Mouse (Mus musculus): ENCODE measurements at regions not wholly inside any gene's neighbourhood (a gene's known extent, or its start where the extent isn't known, plus 50 kb on each side); places are given as distances from the start of the nearest gene placed in this dataset.
A peak's percentile ranks its signal among the peaks of the same experiment; 100 is the strongest.

GRCm38 (mm10) chr14:61665815-61666214 lies 58.6 kb downstream of the Kcnrg start:
- Histone ChIP-seq H3K36me3 (ENCODE audit: control insufficient read depth, insufficient read depth, low read length) (no peaks in the 10 kb centered on the region), H3K4me1 (ENCODE audit: control insufficient read depth, insufficient read depth, low read length) (no peaks in the 10 kb centered on the region), H3K4me3 (ENCODE audit: low read depth, low read length) (no peak overlapping the region), H3K27me3 (ENCODE audit: control insufficient read depth, insufficient read depth, low read length) (no peaks in the 10 kb centered on the region), H3K9me3 (ENCODE audit: control insufficient read depth, low read depth, low read length) (no peaks in the 10 kb centered on the region), H3K4me2 (replicated peaks; ENCODE audit: low read depth, low read length) (no peak overlapping the region), H3K9ac (replicated peaks; ENCODE audit: low read depth, low read length) (no peak overlapping the region), H3K27ac (ENCODE audit: low read length) (no peak overlapping the region)
- ATAC-seq (ENCODE audit: insufficient number of reproducible peaks, insufficient read depth, low FRiP score, low read depth), result no peak
- 90% methylated on average over 3 of the region's 3 CpGs for WGBS

DNA sequence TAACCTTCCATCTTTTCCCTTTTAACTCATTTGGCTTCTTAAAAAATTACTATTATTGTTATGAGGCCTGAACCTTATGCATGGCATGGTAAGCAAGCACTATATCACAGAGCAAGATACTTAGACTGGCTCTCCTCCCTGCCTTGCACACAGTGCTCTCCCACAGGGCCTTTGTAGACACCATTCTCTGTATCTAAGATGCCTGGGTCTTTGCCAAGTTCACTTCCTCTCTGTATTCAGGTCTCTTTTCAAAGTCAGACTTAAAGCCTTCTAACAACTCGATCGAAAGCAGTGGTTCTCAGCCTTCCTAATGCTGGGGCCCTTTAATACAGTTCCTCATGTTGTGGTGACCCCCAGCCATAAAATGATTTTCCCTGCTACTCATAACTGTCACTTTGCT lies 65.9 kb downstream of the Kcnrg start:
- Histone ChIP-seq H3K4me3 (ENCODE audit: low read depth, low read length) (no peak overlapping the region), H3K36me3 (ENCODE audit: control insufficient read depth, insufficient read depth, low read length) (no peaks in the 10 kb centered on the region), H3K9ac (replicated peaks; ENCODE audit: low read depth, low read length) (no peak overlapping the region), H3K9me3 (ENCODE audit: control insufficient read depth, low read depth, low read length) (no peaks in the 10 kb centered on the region), H3K27ac (ENCODE audit: low read length) (no peak overlapping the region), H3K4me2 (replicated peaks; ENCODE audit: low read depth, low read length) (no peak overlapping the region), H3K27me3 (ENCODE audit: control insufficient read depth, insufficient read depth, low read length) (no peaks in the 10 kb centered on the region), H3K4me1 (ENCODE audit: control insufficient read depth, insufficient read depth, low read length) (no peaks in the 10 kb centered on the region)
- ATAC-seq (ENCODE audit: insufficient number of reproducible peaks, insufficient read depth, low FRiP score, low read depth), result no peak
- 50% methylated on average over 2 of the region's 2 CpGs for WGBS

GRCm38 (mm10) chr14:61678107-61678506 lies 70.8 kb downstream of the Kcnrg start:
- 93% methylated on average over 1 of the region's 1 CpGs for WGBS
- Histone ChIP-seq H3K4me3 (ENCODE audit: low read depth, low read length) (no peak overlapping the region), H3K27ac (ENCODE audit: low read length) (no peak overlapping the region), H3K4me1 (ENCODE audit: control insufficient read depth, insufficient read depth, low read length) (peaks cover 5% of the 10 kb centered on the region), H3K9me3 (ENCODE audit: control insufficient read depth, low read depth, low read length) (no peaks in the 10 kb centered on the region), H3K27me3 (ENCODE audit: control insufficient read depth, insufficient read depth, low read length) (no peaks in the 10 kb centered on the region), H3K9ac (replicated peaks; ENCODE audit: low read depth, low read length) (no peak overlapping the region), H3K4me2 (replicated peaks; ENCODE audit: low read depth, low read length) (no peak overlapping the region), H3K36me3 (ENCODE audit: control insufficient read depth, insufficient read depth, low read length) (no peaks in the 10 kb centered on the region)
- no peak for ATAC-seq (ENCODE audit: insufficient number of reproducible peaks, insufficient read depth, low FRiP score, low read depth)

GRCm38 (mm10) chr14:61680818-61681707 lies 73.8 kb downstream of the Kcnrg start:
- peak overlapping the region; percentile 92 for H3K4me2 ChIP-seq (replicated peaks; ENCODE audit: low read depth, low read length)
- peak overlapping the region; percentile 65 for H3K9ac ChIP-seq (replicated peaks; ENCODE audit: low read depth, low read length)
- H3K27ac ChIP-seq (ENCODE audit: low read length), result peak overlapping the region; percentile 96
- no peaks in the 10 kb centered on the region for H3K36me3 ChIP-seq (ENCODE audit: control insufficient read depth, insufficient read depth, low read length)
- peak; percentile 86 for ATAC-seq (ENCODE audit: insufficient number of reproducible peaks, insufficient read depth, low FRiP score, low read depth)
- peaks cover 10% of the 10 kb centered on the region for H3K27me3 ChIP-seq (ENCODE audit: control insufficient read depth, insufficient read depth, low read length)
- H3K4me3 ChIP-seq (ENCODE audit: low read depth, low read length), result peak overlapping the region; percentile 78
- under 1% methylated on average over 50 of the region's 50 CpGs for WGBS
- H3K4me1 ChIP-seq (ENCODE audit: control insufficient read depth, insufficient read depth, low read length), result peaks cover 6% of the 10 kb centered on the region
- no peaks in the 10 kb centered on the region for H3K9me3 ChIP-seq (ENCODE audit: control insufficient read depth, low read depth, low read length)

DNA sequence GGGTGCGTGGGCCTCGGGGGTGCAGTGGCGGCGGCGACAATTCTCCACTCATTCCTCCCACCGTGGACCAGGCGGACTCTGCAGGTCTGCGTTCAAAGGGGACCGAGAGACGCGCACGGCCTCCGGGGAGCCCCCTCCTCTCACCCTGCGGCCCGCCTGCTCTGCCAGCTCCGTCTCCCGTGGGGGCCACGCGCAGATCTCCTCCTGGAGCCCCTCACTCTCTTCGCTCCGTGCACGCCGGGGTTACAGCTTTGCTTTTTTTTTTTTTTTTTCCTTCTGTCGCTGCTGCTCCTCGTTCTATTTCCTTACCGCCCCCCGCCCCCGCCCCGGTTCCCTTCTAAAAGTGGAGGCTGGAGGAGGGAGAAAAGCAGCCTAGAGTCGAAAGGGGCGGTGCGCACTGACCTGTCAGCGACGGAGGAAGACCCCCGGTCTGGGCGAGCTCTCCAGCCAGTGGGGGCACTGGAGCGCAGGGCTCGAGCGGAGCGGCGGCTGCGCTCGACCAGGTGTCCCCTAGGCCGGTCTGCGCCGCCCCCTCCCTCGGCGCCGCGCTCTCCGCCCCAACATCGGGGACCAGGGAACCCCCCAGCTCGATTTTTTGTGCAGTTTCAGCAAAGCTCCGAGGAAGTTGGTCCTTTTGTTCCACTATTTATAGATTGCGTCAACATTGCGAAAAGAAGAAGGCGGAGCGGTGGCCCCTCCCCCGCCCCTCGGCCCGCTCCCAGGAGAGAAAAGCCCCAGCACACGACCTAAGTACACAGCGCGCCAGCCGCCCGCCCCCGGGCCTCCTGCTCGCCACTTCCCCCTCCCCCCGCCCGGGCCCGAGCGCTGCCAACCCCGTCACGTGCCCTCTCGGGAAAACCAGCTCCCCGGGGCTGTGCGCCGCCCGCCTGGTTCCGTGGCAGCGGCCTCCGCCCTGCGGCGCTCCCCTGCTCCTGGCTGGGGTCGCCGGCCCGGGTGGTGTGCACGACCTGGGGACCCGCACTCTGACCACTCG lies 74.7 kb downstream of the Kcnrg start:
- Histone ChIP-seq H3K27ac (ENCODE audit: low read length) (peak overlapping the region; percentile 96), H3K4me2 (replicated peaks; ENCODE audit: low read depth, low read length) (peak overlapping the region; percentile 92), H3K9me3 (ENCODE audit: control insufficient read depth, low read depth, low read length) (no peaks in the 10 kb centered on the region), H3K9ac (replicated peaks; ENCODE audit: low read depth, low read length) (peak overlapping the region; percentile 65), H3K4me1 (ENCODE audit: control insufficient read depth, insufficient read depth, low read length) (peaks cover 6% of the 10 kb centered on the region), H3K27me3 (ENCODE audit: control insufficient read depth, insufficient read depth, low read length) (peaks cover 10% of the 10 kb centered on the region), H3K4me3 (ENCODE audit: low read depth, low read length) (peak overlapping the region; percentile 78), H3K36me3 (ENCODE audit: control insufficient read depth, insufficient read depth, low read length) (no peaks in the 10 kb centered on the region)
- ATAC-seq (ENCODE audit: insufficient number of reproducible peaks, insufficient read depth, low FRiP score, low read depth), result peak; percentile 79
- under 1% methylated on average over 84 of the region's 90 CpGs for WGBS

DNA sequence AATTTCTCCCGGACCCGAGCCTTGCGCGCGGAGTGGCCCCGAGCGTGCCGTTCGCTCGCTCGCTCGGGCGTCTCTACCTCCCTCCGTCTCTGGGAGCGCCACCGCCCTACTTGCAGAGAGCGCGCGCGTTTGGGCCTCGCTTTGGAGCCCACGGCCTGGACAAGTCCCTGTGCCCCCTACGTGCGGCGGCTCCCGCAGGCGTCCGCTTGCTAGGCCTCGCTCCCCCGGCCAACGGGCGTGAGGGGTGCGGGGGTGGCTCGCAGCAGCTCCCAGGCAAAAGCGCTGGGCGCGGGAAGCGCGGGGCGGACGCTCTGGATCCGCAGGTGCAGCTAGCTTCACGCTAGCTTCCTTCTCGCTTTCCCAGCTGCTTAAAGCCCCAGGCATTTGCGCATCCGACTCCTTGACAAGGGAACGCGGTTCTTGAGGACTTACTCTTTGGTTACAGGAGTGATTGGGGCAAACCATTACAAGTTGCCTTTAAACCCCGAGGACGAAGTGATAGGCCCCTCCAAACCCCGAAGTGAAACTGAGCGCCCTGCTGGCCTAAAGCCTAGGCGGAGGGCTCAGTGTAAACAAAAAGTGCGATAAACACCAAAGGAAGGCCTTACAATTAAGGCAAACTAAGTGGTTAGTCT lies 75.6 kb downstream of the Kcnrg start:
- Histone ChIP-seq H3K4me1 (ENCODE audit: control insufficient read depth, insufficient read depth, low read length) (peaks cover 6% of the 10 kb centered on the region), H3K27ac (ENCODE audit: low read length) (peak overlapping the region; percentile 96), H3K27me3 (ENCODE audit: control insufficient read depth, insufficient read depth, low read length) (peaks cover 10% of the 10 kb centered on the region), H3K36me3 (ENCODE audit: control insufficient read depth, insufficient read depth, low read length) (no peaks in the 10 kb centered on the region), H3K9me3 (ENCODE audit: control insufficient read depth, low read depth, low read length) (no peaks in the 10 kb centered on the region), H3K4me2 (replicated peaks; ENCODE audit: low read depth, low read length) (peak overlapping the region; percentile 92), H3K9ac (replicated peaks; ENCODE audit: low read depth, low read length) (peak overlapping the region; percentile 65), H3K4me3 (ENCODE audit: low read depth, low read length) (peak overlapping the region; percentile 78)
- 1% methylated on average over 51 of the region's 54 CpGs for WGBS
- ATAC-seq (ENCODE audit: insufficient number of reproducible peaks, insufficient read depth, low FRiP score, low read depth), result peak; percentile 58; the same call in 1 of the 2 replicates

DNA sequence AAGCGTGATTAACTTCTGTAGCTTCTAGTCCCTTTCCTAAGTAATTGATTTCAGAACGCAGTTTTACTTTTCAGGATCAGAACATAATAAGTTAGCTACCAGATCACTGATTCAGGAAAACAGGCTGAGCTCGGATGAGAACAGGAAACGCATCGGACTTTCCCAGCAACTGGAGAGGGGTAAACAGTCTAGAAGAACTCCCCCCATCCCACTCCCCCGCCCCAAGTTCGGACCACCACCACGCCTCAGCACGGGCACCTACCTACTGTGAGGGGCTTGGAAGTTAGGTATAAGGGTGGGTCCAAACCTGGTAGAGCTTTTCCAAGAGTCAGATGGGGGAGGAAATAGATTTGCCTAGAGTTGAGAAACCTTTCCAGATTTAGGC lies 76.1 kb downstream of the Kcnrg start:
- Histone ChIP-seq H3K9ac (replicated peaks; ENCODE audit: low read depth, low read length) (peak overlapping the region; percentile 65), H3K36me3 (ENCODE audit: control insufficient read depth, insufficient read depth, low read length) (no peaks in the 10 kb centered on the region), H3K27me3 (ENCODE audit: control insufficient read depth, insufficient read depth, low read length) (peaks cover 10% of the 10 kb centered on the region), H3K9me3 (ENCODE audit: control insufficient read depth, low read depth, low read length) (no peaks in the 10 kb centered on the region), H3K4me2 (replicated peaks; ENCODE audit: low read depth, low read length) (peak overlapping the region; percentile 92), H3K27ac (ENCODE audit: low read length) (peak overlapping the region; percentile 96; the same call in 1 of the 2 replicates), H3K4me1 (ENCODE audit: control insufficient read depth, insufficient read depth, low read length) (peaks cover 6% of the 10 kb centered on the region), H3K4me3 (ENCODE audit: low read depth, low read length) (peak overlapping the region; percentile 78)
- no peak for ATAC-seq (ENCODE audit: insufficient number of reproducible peaks, insufficient read depth, low FRiP score, low read depth)
- WGBS, result 9% methylated on average over 9 of the region's 9 CpGs
